Mouse (Mus musculus): ENCODE data around the gene H2-T24. TPM values are rescaled to one million over a fixed set of nuclear protein-coding genes. Genes with fewer than 3 reads are reported as not detected.

H2-T24 gene
- polyA plus RNA-seq, 1 experiment from 2014 or later: 1.8 TPM

- Histone ChIP-seq H3K4me2 (ENCODE audit: low read depth, low read length) (peak within 1 kb of the TSS; percentile 51), H3K9ac (ENCODE audit: low read depth, low read length) (peak within 1 kb of the TSS; percentile 89), H3K36me3 (ENCODE audit: control insufficient read depth, insufficient read depth, low read length) (peaks cover 11% of the 10 kb centered on the region), H3K4me3 (ENCODE audit: low read length) (peak within 1 kb of the TSS; percentile 91), H3K27ac (ENCODE audit: low read length) (peak within 1 kb of the TSS; percentile 96), H3K9me3 (ENCODE audit: control insufficient read depth, low read length) (no peaks in the 10 kb centered on the region), H3K27me3 (replicated peaks; ENCODE audit: control insufficient read depth, insufficient read depth, low read length) (no peaks in the 10 kb centered on the region), H3K4me1 (ENCODE audit: control insufficient read depth, insufficient read depth, low read length) (peaks cover 15% of the 10 kb centered on the region)
- WGBS: under 1% methylated on average over 98 of the region's 109 CpGs
- peak; percentile 94 for ATAC-seq
Measured at GRCm38 (mm10) chr17:35979401-35980362, 40.7 kb downstream of the H2-T24 start, which contains the start of the genes Gnl1 and Prr3. Gene Gnl1, plus strand, starts transcription at chr17:35979851. Gene Prr3, minus strand, starts transcription at chr17:35980236.

GRCm38 (mm10) chr17:35978811-35979400 is 41.5 kb downstream of the H2-T24 start:
- H3K27me3 ChIP-seq (replicated peaks; ENCODE audit: control insufficient read depth, insufficient read depth, low read length): no peaks in the 10 kb centered on the region
- H3K4me1 ChIP-seq (ENCODE audit: control insufficient read depth, insufficient read depth, low read length): peaks cover 15% of the 10 kb centered on the region
- under 1% methylated on average over 41 of the region's 41 CpGs for WGBS
- H3K9me3 ChIP-seq (ENCODE audit: control insufficient read depth, low read length): no peaks in the 10 kb centered on the region
- peak overlapping the region; percentile 96 for H3K27ac ChIP-seq (ENCODE audit: low read length)
- peak overlapping the region; percentile 89 for H3K9ac ChIP-seq (ENCODE audit: low read depth, low read length)
- H3K4me2 ChIP-seq (ENCODE audit: low read depth, low read length): peak overlapping the region; percentile 51
- peak; percentile 49 for ATAC-seq
- peaks cover 10% of the 10 kb centered on the region for H3K36me3 ChIP-seq (ENCODE audit: control insufficient read depth, insufficient read depth, low read length)
- H3K4me3 ChIP-seq (ENCODE audit: low read length): peak overlapping the region; percentile 91

- Histone ChIP-seq H3K9ac (ENCODE audit: low read depth, low read length) (no peak overlapping the region), H3K4me1 (ENCODE audit: control insufficient read depth, insufficient read depth, low read length) (peaks cover 16% of the 10 kb centered on the region), H3K4me2 (ENCODE audit: low read depth, low read length) (no peak overlapping the region), H3K9me3 (ENCODE audit: control insufficient read depth, low read length) (no peaks in the 10 kb centered on the region), H3K4me3 (ENCODE audit: low read length) (no peak overlapping the region), H3K27ac (ENCODE audit: low read length) (no peak overlapping the region), H3K27me3 (replicated peaks; ENCODE audit: control insufficient read depth, insufficient read depth, low read length) (no peaks in the 10 kb centered on the region), H3K36me3 (ENCODE audit: control insufficient read depth, insufficient read depth, low read length) (0 out of 2 replicates have a peak, but pooled peaks cover 5% of the 10 kb centered on the region)
- ATAC-seq: no peak
- 37% methylated on average over 1 of the region's 1 CpGs for WGBS
Measured at GRCm38 (mm10) chr17:35972131-35972530, 48.2 kb downstream of the H2-T24 start.

DNA sequence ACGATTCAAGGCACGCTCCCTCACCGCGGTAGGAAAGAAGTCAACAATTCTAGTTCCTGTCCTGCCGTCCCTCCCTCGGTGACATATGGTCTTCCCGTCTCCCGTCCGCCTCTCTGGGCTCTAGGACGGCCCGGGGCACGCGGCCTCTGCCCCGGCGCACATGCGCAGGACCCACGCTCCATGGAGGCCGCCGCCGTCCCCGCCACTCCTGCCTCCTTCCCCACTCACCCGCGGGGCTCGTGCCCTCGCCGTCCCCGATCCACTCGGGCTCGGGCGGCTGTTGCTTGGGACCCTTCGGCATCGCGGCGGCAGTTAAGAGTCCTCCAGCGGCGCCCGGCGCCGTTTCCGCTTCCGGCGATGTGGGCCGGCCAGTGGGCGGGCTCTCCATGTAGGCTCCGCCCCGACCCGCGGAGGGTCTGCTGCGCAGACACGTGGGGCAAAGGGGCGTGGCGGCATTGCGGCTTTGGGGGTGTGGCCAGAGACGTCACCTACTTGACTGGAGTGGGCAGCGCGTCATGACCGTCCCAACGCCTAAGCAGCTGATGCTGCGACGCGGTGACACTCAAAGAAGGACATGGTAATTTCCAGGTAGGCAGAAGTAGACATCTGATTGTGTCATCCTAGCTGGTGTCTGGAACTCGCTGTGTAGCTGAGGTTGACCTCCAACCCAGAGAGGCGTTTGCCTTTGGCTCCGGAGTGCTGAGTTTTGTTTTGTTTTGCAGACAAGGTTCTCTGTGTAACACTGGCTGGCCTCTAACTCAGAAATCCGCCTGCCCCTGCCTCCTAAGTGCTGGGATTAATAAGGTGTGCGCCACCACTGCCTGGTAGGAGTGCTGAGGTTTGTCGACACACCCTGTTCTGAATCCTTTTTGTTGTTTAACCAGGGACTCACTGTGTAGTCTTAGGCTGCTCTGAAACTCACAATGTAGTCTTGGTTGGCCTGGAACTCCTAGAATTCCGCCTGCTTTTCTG is 50.7 kb downstream of the H2-T24 start, which contains the start of gene Abcf1:
Gene Abcf1, minus strand, starts transcription at position 344 of the 972 bp plus-strand sequence.
- H3K4me3 ChIP-seq (ENCODE audit: low read length): peak within 1 kb of the TSS; percentile 98
- H3K27ac ChIP-seq (ENCODE audit: low read length): peak within 1 kb of the TSS; percentile 84
- peak; percentile 98 for ATAC-seq
- H3K36me3 ChIP-seq (ENCODE audit: control insufficient read depth, insufficient read depth, low read length): 0 out of 2 replicates have a peak, but pooled peaks cover 5% of the 10 kb centered on the region
- 1% methylated on average over 68 of the region's 68 CpGs for WGBS
- H3K4me1 ChIP-seq (ENCODE audit: control insufficient read depth, insufficient read depth, low read length): peaks cover 16% of the 10 kb centered on the region
- no peaks in the 10 kb centered on the region for H3K27me3 ChIP-seq (replicated peaks; ENCODE audit: control insufficient read depth, insufficient read depth, low read length)
- no peaks in the 10 kb centered on the region for H3K9me3 ChIP-seq (ENCODE audit: control insufficient read depth, low read length)
- peak within 1 kb of the TSS; percentile 92 for H3K9ac ChIP-seq (ENCODE audit: low read depth, low read length)
- H3K4me2 ChIP-seq (ENCODE audit: low read depth, low read length): peak within 1 kb of the TSS; percentile 83

DNA sequence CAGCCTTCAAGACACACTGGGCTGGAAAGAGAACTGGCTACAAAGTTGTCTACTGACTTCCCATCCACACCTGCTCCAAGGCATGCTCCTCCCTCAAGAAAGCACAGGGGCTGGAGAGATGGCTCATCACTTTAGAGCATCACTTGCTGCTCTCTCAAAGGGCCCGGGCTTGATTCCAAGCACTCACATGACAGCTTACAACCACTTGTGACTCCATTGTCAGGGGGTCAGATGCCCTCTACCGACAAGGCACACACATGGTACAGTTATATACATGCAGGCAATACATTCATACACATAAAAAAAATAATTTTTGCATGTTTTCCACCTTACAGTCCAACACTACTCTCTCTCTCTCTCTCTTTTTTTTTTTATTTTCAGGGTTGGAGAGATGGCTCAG is 52.7 kb downstream of the H2-T24 start:
- no peak for ATAC-seq
- no peak overlapping the region for H3K4me2 ChIP-seq (ENCODE audit: low read depth, low read length)
- H3K27ac ChIP-seq (ENCODE audit: low read length): no peak overlapping the region
- peaks cover 12% of the 10 kb centered on the region for H3K36me3 ChIP-seq (ENCODE audit: control insufficient read depth, insufficient read depth, low read length)
- H3K4me1 ChIP-seq (ENCODE audit: control insufficient read depth, insufficient read depth, low read length): peaks cover 16% of the 10 kb centered on the region
- H3K9me3 ChIP-seq (ENCODE audit: control insufficient read depth, low read length): no peaks in the 10 kb centered on the region
- no peak overlapping the region for H3K9ac ChIP-seq (ENCODE audit: low read depth, low read length)
- no peak overlapping the region for H3K4me3 ChIP-seq (ENCODE audit: low read length)
- 86% methylated on average over 2 of the region's 2 CpGs for WGBS
- no peaks in the 10 kb centered on the region for H3K27me3 ChIP-seq (replicated peaks; ENCODE audit: control insufficient read depth, insufficient read depth, low read length)

GRCm38 (mm10) chr17:35963279-35963678 is 57.1 kb downstream of the H2-T24 start:
- H3K4me3 ChIP-seq (ENCODE audit: low read length): no peak overlapping the region
- no peak for ATAC-seq
- no peaks in the 10 kb centered on the region for H3K27me3 ChIP-seq (replicated peaks; ENCODE audit: control insufficient read depth, insufficient read depth, low read length)
- H3K36me3 ChIP-seq (ENCODE audit: control insufficient read depth, insufficient read depth, low read length): peaks cover 35% of the 10 kb centered on the region
- 96% methylated on average over 10 of the region's 10 CpGs for WGBS
- H3K4me2 ChIP-seq (ENCODE audit: low read depth, low read length): no peak overlapping the region
- no peak overlapping the region for H3K27ac ChIP-seq (ENCODE audit: low read length)
- H3K9ac ChIP-seq (ENCODE audit: low read depth, low read length): no peak overlapping the region
- H3K4me1 ChIP-seq (ENCODE audit: control insufficient read depth, insufficient read depth, low read length): peaks cover 2% of the 10 kb centered on the region
- no peaks in the 10 kb centered on the region for H3K9me3 ChIP-seq (ENCODE audit: control insufficient read depth, low read length)

GRCm38 (mm10) chr17:35958533-35959223 is 61.7 kb downstream of the H2-T24 start:
- no peak overlapping the region for H3K4me2 ChIP-seq (ENCODE audit: low read depth, low read length)
- H3K9ac ChIP-seq (ENCODE audit: low read depth, low read length): no peak overlapping the region
- no peaks in the 10 kb centered on the region for H3K27me3 ChIP-seq (replicated peaks; ENCODE audit: control insufficient read depth, insufficient read depth, low read length)
- no peaks in the 10 kb centered on the region for H3K4me1 ChIP-seq (ENCODE audit: control insufficient read depth, insufficient read depth, low read length)
- 95% methylated on average over 15 of the region's 15 CpGs for WGBS
- no peak for ATAC-seq
- no peak overlapping the region for H3K4me3 ChIP-seq (ENCODE audit: low read length)
- no peaks in the 10 kb centered on the region for H3K9me3 ChIP-seq (ENCODE audit: control insufficient read depth, low read length)
- no peak overlapping the region for H3K27ac ChIP-seq (ENCODE audit: low read length)
- peaks cover 49% of the 10 kb centered on the region for H3K36me3 ChIP-seq (ENCODE audit: control insufficient read depth, insufficient read depth, low read length)

All from intestine, embryonic 16.5 days (tissue).